Mouse (Mus musculus) small intestine, adult 2 months (tissue): ENCODE results near the gene Map2k3. TPM values are rescaled to one million over a fixed set of nuclear protein-coding genes. Genes with fewer than 3 reads are reported as not detected.

Experiments used
- H3K27ac ChIP-seq: fragments of 200-500 bp; 2 replicates; pipeline ENCODE4 v1.5.1; 2012; ENCODE audit warnings: low read depth, low read length, control low read depth, inconsistent platforms; ENCODE audit not compliant: insufficient read depth
- H3K27me3 ChIP-seq: fragments of 200-500 bp; 2 replicates; pipeline ENCODE4 v1.6.1; 2012; ENCODE audit warnings: mild to moderate bottlenecking, moderate library complexity, low read length, inconsistent platforms; ENCODE audit not compliant: control insufficient read depth, insufficient read depth
- H3K36me3 ChIP-seq: fragments of 200-500 bp; 2 replicates; pipeline ENCODE4 v1.6.1; 2012; ENCODE audit warnings: mild to moderate bottlenecking, low read length, control low read depth, inconsistent platforms; ENCODE audit not compliant: control insufficient read depth, insufficient read depth
- H3K4me1 ChIP-seq: fragments of 200-500 bp; 2 replicates; pipeline ENCODE4 v1.6.1; 2012; ENCODE audit warnings: low read length, inconsistent platforms, mixed read lengths; ENCODE audit not compliant: control insufficient read depth, insufficient read depth, insufficient read length
- H3K4me3 ChIP-seq: fragments of 200-500 bp; 2 replicates; pipeline ENCODE4 v1.5.1; 2012; ENCODE audit warnings: low read depth, mild to moderate bottlenecking, control low read depth, inconsistent platforms, low read length, moderate library complexity
- CTCF ChIP-seq: fragments of 200-500 bp; IDR thresholded peaks from 2 replicates; pipeline ENCODE4 v1.5.1; 2012; ENCODE audit warnings: low read depth, mild to moderate bottlenecking, control low read depth, inconsistent platforms, low read length, moderate library complexity, mixed read lengths; ENCODE audit not compliant: insufficient replicate concordance, insufficient read length; ENCODE audit errors: extremely low read depth
- POLR2A ChIP-seq: fragments of 200-500 bp; IDR thresholded peaks from 2 replicates; pipeline ENCODE4 v1.6.1; 2012; ENCODE audit warnings: low read depth, mild to moderate bottlenecking, control low read depth, inconsistent platforms, low read length, moderate library complexity
- WGBS: fragments of 180-500 bp; shearing (Covaris S2); methylation state at CpG from one replicate; pipeline ENCODE4 v1.1.7; 2018; 5-methylcytosine and 5-hydroxymethylcytosine counted together
- polyA plus RNA-seq: library from polyadenylated mRNA; depleted of rRNA; stranded (reverse); fragments of >200 nt; gene quantifications from 2 replicates; pipeline ENCODE4 v1.2.3, GENCODE M21; 2012

The Map2k3 gene
- polyA plus RNA-seq, 1 experiment: 98.9 TPM

GRCm38 (mm10) chr11:60913301-60914196, 18.3 kb upstream of the Map2k3 start:
- Histone ChIP-seq H3K27me3 (no peaks in the 10 kb centered on the region), H3K4me1 (peaks cover 11% of the 10 kb centered on the region), H3K36me3 (no peaks in the 10 kb centered on the region), H3K4me3 (peak overlapping the region; percentile 81), H3K27ac (peak overlapping the region; percentile 40)
- no peak for TF ChIP-seq CTCF
- 0 out of 2 replicates have a peak, but pooled peaks have one; percentile 10 for TF ChIP-seq POLR2A
- under 1% methylated on average over 86 of the region's 86 CpGs for WGBS

GRCm38 (mm10) chr11:60914491-60914890, 17.3 kb upstream of the Map2k3 start, which contains the start of gene Natd1:
Gene Natd1, minus strand, starts transcription at chr11:60914750.
- Histone ChIP-seq H3K4me1 (peaks cover 11% of the 10 kb centered on the region), H3K4me3 (peak within 1 kb of the TSS; percentile 81), H3K27ac (peak within 1 kb of the TSS; percentile 40), H3K27me3 (no peaks in the 10 kb centered on the region), H3K36me3 (no peaks in the 10 kb centered on the region)
- TF ChIP-seq CTCF (no peak), POLR2A (no peak)
- 16% methylated on average over 7 of the region's 7 CpGs for WGBS

- H3K27ac ChIP-seq: no peak overlapping the region
- 65% methylated on average over 4 of the region's 4 CpGs for WGBS
- no peaks in the 10 kb centered on the region for H3K36me3 ChIP-seq
- peaks cover 11% of the 10 kb centered on the region for H3K4me1 ChIP-seq
- H3K27me3 ChIP-seq: no peaks in the 10 kb centered on the region
- TF ChIP-seq CTCF: no peak
- TF ChIP-seq POLR2A: no peak
- no peak overlapping the region for H3K4me3 ChIP-seq
Measured at GRCm38 (mm10) chr11:60915201-60915600, 16.6 kb upstream of the Map2k3 start.

GRCm38 (mm10) chr11:60920021-60920420, 11.8 kb upstream of the Map2k3 start:
- Histone ChIP-seq H3K27me3 (no peaks in the 10 kb centered on the region), H3K27ac (no peak overlapping the region), H3K4me3 (no peak overlapping the region), H3K36me3 (peaks cover 6% of the 10 kb centered on the region), H3K4me1 (peaks cover 8% of the 10 kb centered on the region; the same call in 1 of the 2 replicates)
- TF ChIP-seq POLR2A (no peak), CTCF (no peak)
- whole genome bisulfite sequencing: 77% methylated on average over 2 of the region's 2 CpGs

GRCm38 (mm10) chr11:60922195-60922594, 9.6 kb upstream of the Map2k3 start:
- peaks cover 8% of the 10 kb centered on the region; the same call in 1 of the 2 replicates for H3K4me1 ChIP-seq
- H3K27me3 ChIP-seq: no peaks in the 10 kb centered on the region
- no peak overlapping the region for H3K4me3 ChIP-seq
- no peak overlapping the region for H3K27ac ChIP-seq
- peaks cover 6% of the 10 kb centered on the region for H3K36me3 ChIP-seq
- TF ChIP-seq CTCF: no peak
- TF ChIP-seq POLR2A: no peak
- WGBS: 68% methylated on average over 1 of the region's 1 CpGs

GRCm38 (mm10) chr11:60922964-60923363, 8.9 kb upstream of the Map2k3 start:
- Histone ChIP-seq H3K36me3 (peaks cover 6% of the 10 kb centered on the region), H3K4me1 (peaks cover 8% of the 10 kb centered on the region; the same call in 1 of the 2 replicates), H3K27me3 (no peaks in the 10 kb centered on the region), H3K27ac (no peak overlapping the region), H3K4me3 (no peak overlapping the region)
- WGBS: 90% methylated on average over 5 of the region's 5 CpGs
- no peak for TF ChIP-seq POLR2A
- TF ChIP-seq CTCF: no peak

GRCm38 (mm10) chr11:60924498-60924897, 7.3 kb upstream of the Map2k3 start:
- Histone ChIP-seq H3K27ac (no peak overlapping the region), H3K36me3 (peaks cover 6% of the 10 kb centered on the region), H3K4me3 (no peak overlapping the region), H3K27me3 (no peaks in the 10 kb centered on the region), H3K4me1 (peaks cover 8% of the 10 kb centered on the region; the same call in 1 of the 2 replicates)
- no peak for TF ChIP-seq CTCF
- no peak for TF ChIP-seq POLR2A
- 35% methylated on average over 6 of the region's 6 CpGs for WGBS
